Mouse (Mus musculus) embryonic facial prominence, embryonic 11.5 days (tissue): ENCODE measurements around the gene Rnasek. TPM values are rescaled to one million over a fixed set of nuclear protein-coding genes. Genes with fewer than 3 reads are reported as not detected.
A peak's percentile ranks its signal among the peaks of the same experiment; 100 is the strongest.

Source experiments
- ATAC-seq: fragments of 200-750 bp; cut with Nextera tagmentation; replicated peaks from 2 replicates; pipeline ENCODE4 v1.8.0; 2017; ENCODE audit warnings: low read depth; ENCODE audit not compliant: insufficient number of reproducible peaks, low FRiP score, low TSS enrichment
- DNase-seq: peaks from one replicate; pipeline ENCODE4 v3.0.0-alpha.2; 2015; ENCODE audit warnings: low spot score
- H3K27ac ChIP-seq: fragments of 300-500 bp; sonication (generic); replicated peaks from 2 replicates; pipeline ENCODE4 v1.5.1; 2014; ENCODE audit warnings: mild to moderate bottlenecking, low read depth, low read length, control low read depth
- H3K27me3 ChIP-seq: fragments of 300-500 bp; sonication (generic); 2 replicates; pipeline ENCODE4 v1.6.1; 2014; ENCODE audit warnings: mild to moderate bottlenecking, low read length, moderate library complexity, mixed read lengths; ENCODE audit not compliant: control insufficient read depth, insufficient read depth
- H3K36me3 ChIP-seq: fragments of 300-500 bp; sonication (generic); replicated peaks from 2 replicates; pipeline ENCODE4 v1.6.1; 2014; ENCODE audit warnings: low read depth, mild to moderate bottlenecking, low read length, moderate library complexity, mixed read lengths; ENCODE audit not compliant: control insufficient read depth, insufficient read depth
- H3K4me1 ChIP-seq: fragments of 300-500 bp; sonication (generic); 2 replicates; pipeline ENCODE4 v1.6.1; 2014; ENCODE audit warnings: low read length, mixed read lengths; ENCODE audit not compliant: control insufficient read depth, insufficient read depth
- H3K4me2 ChIP-seq: fragments of 300-500 bp; sonication (generic); 2 replicates; pipeline ENCODE4 v1.6.1; 2014; ENCODE audit warnings: low read depth, mild to moderate bottlenecking, control low read depth, low read length, moderate library complexity
- H3K4me3 ChIP-seq: fragments of 300-500 bp; sonication (generic); 2 replicates; pipeline ENCODE4 v1.5.1; 2014; ENCODE audit warnings: low read depth, low read length, control low read depth
- H3K9ac ChIP-seq: fragments of 300-500 bp; sonication (generic); replicated peaks from 2 replicates; pipeline ENCODE4 v1.6.1; 2014; ENCODE audit warnings: mild to moderate bottlenecking, control low read depth, low read length
- H3K9me3 ChIP-seq: fragments of 300-500 bp; sonication (generic); replicated peaks from 2 replicates; pipeline ENCODE4 v1.6.1; 2016; ENCODE audit warnings: mild to moderate bottlenecking, low read length, inconsistent platforms, mixed read lengths; ENCODE audit not compliant: control insufficient read depth
- WGBS: fragments of 180-500 bp; shearing (Covaris S2); extraction: QIAGEN DNeasy Blood & Tissue Kit; methylation state at CpG from one replicate; pipeline ENCODE4 v1.1.7; 2014; 5-methylcytosine and 5-hydroxymethylcytosine counted together
- polyA plus RNA-seq: library from polyadenylated mRNA; unstranded; fragments of >200 nt; fragmentation: Nextera tagmentation; extraction: Ambion mirVana; gene quantifications from 2 replicates; pipeline ENCODE4 v1.2.1, GENCODE M21; 2014

Rnasek gene
- polyA plus RNA-seq, result 103 and 110 TPM in 2 replicates

GRCm38 (mm10) chr11:70239541-70240279, at the start of gene Rnasek, which contains the start of gene Gm21988:
Gene Rnasek, minus strand, starts transcription at chr11:70239842.
Gene Gm21988, minus strand, starts transcription at chr11:70239830.
- no peaks in the 10 kb centered on the region for H3K9me3 ChIP-seq
- H3K27ac ChIP-seq, result peak within 1 kb of the TSS; percentile 28; the same call in 1 of the 2 replicates
- peak within 1 kb of the TSS; percentile 87 for H3K4me3 ChIP-seq
- H3K4me1 ChIP-seq, result no peaks in the 10 kb centered on the region; the same call in 1 of the 2 replicates
- peak within 1 kb of the TSS; percentile 88 for H3K9ac ChIP-seq
- no peaks in the 10 kb centered on the region for H3K27me3 ChIP-seq
- WGBS, result under 1% methylated on average over 33 of the region's 35 CpGs
- H3K4me2 ChIP-seq, result peak within 1 kb of the TSS; percentile 91
- ATAC-seq, result peak; percentile 17; the same call in 1 of the 2 replicates
- H3K36me3 ChIP-seq, result no peaks in the 10 kb centered on the region
- peak; percentile 91 for DNase-seq

- Histone ChIP-seq H3K9ac (no peak overlapping the region), H3K27ac (no peak overlapping the region), H3K27me3 (no peaks in the 10 kb centered on the region), H3K4me1 (no peaks in the 10 kb centered on the region), H3K4me2 (no peak overlapping the region), H3K9me3 (no peaks in the 10 kb centered on the region), H3K4me3 (no peak overlapping the region), H3K36me3 (no peaks in the 10 kb centered on the region)
- 32% methylated on average over 6 of the region's 6 CpGs for WGBS
- no peak for ATAC-seq
- no peak for DNase-seq
Observed at GRCm38 (mm10) chr11:70289236-70289635, 49.6 kb upstream of the Rnasek start.

- Histone ChIP-seq H3K36me3 (no peaks in the 10 kb centered on the region), H3K27me3 (no peaks in the 10 kb centered on the region), H3K9me3 (no peaks in the 10 kb centered on the region), H3K27ac (no peak overlapping the region), H3K4me2 (no peak overlapping the region), H3K4me3 (no peak overlapping the region), H3K4me1 (no peaks in the 10 kb centered on the region), H3K9ac (no peak overlapping the region)
- DNase-seq (no peak), ATAC-seq (no peak)
- 87% methylated on average over 10 of the region's 10 CpGs for WGBS
Observed at GRCm38 (mm10) chr11:70288102-70288501, 48.5 kb upstream of the Rnasek start.

- H3K4me2 ChIP-seq, result no peak overlapping the region
- no peak overlapping the region for H3K4me3 ChIP-seq
- no peaks in the 10 kb centered on the region for H3K4me1 ChIP-seq
- H3K27ac ChIP-seq, result no peak overlapping the region
- no peak overlapping the region for H3K9ac ChIP-seq
- 83% methylated on average over 5 of the region's 5 CpGs for WGBS
- ATAC-seq (no peak), DNase-seq (no peak)
- no peaks in the 10 kb centered on the region for H3K36me3 ChIP-seq
- no peaks in the 10 kb centered on the region for H3K9me3 ChIP-seq
- H3K27me3 ChIP-seq, result no peaks in the 10 kb centered on the region
Observed at GRCm38 (mm10) chr11:70285686-70286085, 46.0 kb upstream of the Rnasek start.

GRCm38 (mm10) chr11:70284757-70285156, 45.1 kb upstream of the Rnasek start:
- Histone ChIP-seq H3K9ac (no peak overlapping the region), H3K4me1 (no peaks in the 10 kb centered on the region), H3K9me3 (no peaks in the 10 kb centered on the region), H3K4me2 (no peak overlapping the region), H3K4me3 (no peak overlapping the region), H3K27ac (no peak overlapping the region), H3K27me3 (no peaks in the 10 kb centered on the region), H3K36me3 (no peaks in the 10 kb centered on the region)
- no peak for DNase-seq
- no peak for ATAC-seq
- 73% methylated on average over 3 of the region's 3 CpGs for WGBS

- Histone ChIP-seq H3K4me2 (no peak overlapping the region), H3K4me3 (no peak overlapping the region), H3K27me3 (no peaks in the 10 kb centered on the region), H3K4me1 (no peaks in the 10 kb centered on the region), H3K27ac (no peak overlapping the region), H3K36me3 (no peaks in the 10 kb centered on the region), H3K9me3 (no peaks in the 10 kb centered on the region), H3K9ac (no peak overlapping the region)
- ATAC-seq (no peak), DNase-seq (no peak)
- 84% methylated on average over 4 of the region's 4 CpGs for WGBS
Observed at GRCm38 (mm10) chr11:70283666-70284065, 44.0 kb upstream of the Rnasek start.

- DNase-seq (no peak), ATAC-seq (no peak)
- Histone ChIP-seq H3K9me3 (no peaks in the 10 kb centered on the region), H3K4me3 (no peak overlapping the region), H3K27me3 (no peaks in the 10 kb centered on the region), H3K4me2 (no peak overlapping the region), H3K9ac (no peak overlapping the region), H3K27ac (no peak overlapping the region), H3K4me1 (no peaks in the 10 kb centered on the region), H3K36me3 (no peaks in the 10 kb centered on the region)
- WGBS, result 71% methylated on average over 3 of the region's 3 CpGs
Observed at GRCm38 (mm10) chr11:70280441-70280840, 40.8 kb upstream of the Rnasek start.

GRCm38 (mm10) chr11:70278961-70279360, 39.3 kb upstream of the Rnasek start:
- no peak overlapping the region for H3K9ac ChIP-seq
- H3K36me3 ChIP-seq, result no peaks in the 10 kb centered on the region
- no peak for DNase-seq
- H3K27me3 ChIP-seq, result no peaks in the 10 kb centered on the region
- no peak for ATAC-seq
- H3K9me3 ChIP-seq, result no peaks in the 10 kb centered on the region
- no peak overlapping the region for H3K27ac ChIP-seq
- 89% methylated on average over 3 of the region's 3 CpGs for WGBS
- no peaks in the 10 kb centered on the region for H3K4me1 ChIP-seq
- no peak overlapping the region for H3K4me2 ChIP-seq
- no peak overlapping the region for H3K4me3 ChIP-seq
